Mouse (Mus musculus) WW6 (cell line): ENCODE data around the gene Mnat1.
"Not testable (repeated sequence)": the region's sequence is repeated elsewhere in the genome, so short reads cannot be mapped to it uniquely, and the experiment has no call there.

Experiments
- DNase-seq: peaks from one replicate; pipeline ENCODE4 v3.0.0-alpha.2; 2013; ENCODE audit warnings: low read depth, low spot score

Mnat1 gene

GRCm38 (mm10) chr12:73140732-73141131 is 17.2 kb downstream of the Mnat1 start:
- DNase-seq = no peak

GRCm38 (mm10) chr12:73147236-73147635 is 23.7 kb downstream of the Mnat1 start:
- DNase-seq = no peak

- not testable (repeated sequence) for DNase-seq
Observed at GRCm38 (mm10) chr12:73151038-73151437, 27.5 kb downstream of the Mnat1 start.

- no peak for DNase-seq
Observed at GRCm38 (mm10) chr12:73154150-73154549, 30.6 kb downstream of the Mnat1 start.

- no peak for DNase-seq
Observed at GRCm38 (mm10) chr12:73160341-73160740, 36.8 kb downstream of the Mnat1 start.

- no peak for DNase-seq
Observed at GRCm38 (mm10) chr12:73162408-73163181, 39.1 kb downstream of the Mnat1 start.

GRCm38 (mm10) chr12:73170794-73171193 is 47.3 kb downstream of the Mnat1 start:
- no peak for DNase-seq

- DNase-seq = no peak
Observed at GRCm38 (mm10) chr12:73183896-73184295, 60.4 kb downstream of the Mnat1 start.

GRCm38 (mm10) chr12:73197363-73197762 is 73.8 kb downstream of the Mnat1 start:
- no peak for DNase-seq

- DNase-seq = no peak
Observed at GRCm38 (mm10) chr12:73198451-73198850, 74.9 kb downstream of the Mnat1 start.

GRCm38 (mm10) chr12:73199375-73199774 is 75.9 kb downstream of the Mnat1 start:
- DNase-seq = no peak

- DNase-seq = no peak
Observed at GRCm38 (mm10) chr12:73201587-73201986, 78.1 kb downstream of the Mnat1 start.

- no peak for DNase-seq
Observed at GRCm38 (mm10) chr12:73205710-73206649, 82.5 kb downstream of the Mnat1 start.

GRCm38 (mm10) chr12:73207008-73207407 is 83.5 kb downstream of the Mnat1 start:
- DNase-seq = no peak

- no peak for DNase-seq
Observed at GRCm38 (mm10) chr12:73207461-73207860, 83.9 kb downstream of the Mnat1 start.

GRCm38 (mm10) chr12:73208518-73208917 is 85.0 kb downstream of the Mnat1 start:
- DNase-seq = no peak

GRCm38 (mm10) chr12:73209117-73209516 is 85.6 kb downstream of the Mnat1 start:
- no peak for DNase-seq

GRCm38 (mm10) chr12:73210454-73210853 is 86.9 kb downstream of the Mnat1 start:
- no peak for DNase-seq

- no peak for DNase-seq
Observed at GRCm38 (mm10) chr12:73215773-73216172, 92.3 kb downstream of the Mnat1 start.

- DNase-seq = no peak
Observed at GRCm38 (mm10) chr12:73218632-73219031, 95.1 kb downstream of the Mnat1 start.

GRCm38 (mm10) chr12:73221235-73221634 is 97.7 kb downstream of the Mnat1 start:
- no peak for DNase-seq

- no peak for DNase-seq
Observed at GRCm38 (mm10) chr12:73223872-73224271, 100.4 kb downstream of the Mnat1 start.

- DNase-seq = no peak
Observed at GRCm38 (mm10) chr12:73228427-73228826, 104.9 kb downstream of the Mnat1 start.
